Mouse (Mus musculus): Measurements from ENCODE around the gene Lcat. TPM values are rescaled to one million over a fixed set of nuclear protein-coding genes. Genes with fewer than 3 reads are reported as not detected.

The Lcat gene
- polyA plus RNA-seq, 1 experiment from 2014 or later, result 0.45 TPM

DNA sequence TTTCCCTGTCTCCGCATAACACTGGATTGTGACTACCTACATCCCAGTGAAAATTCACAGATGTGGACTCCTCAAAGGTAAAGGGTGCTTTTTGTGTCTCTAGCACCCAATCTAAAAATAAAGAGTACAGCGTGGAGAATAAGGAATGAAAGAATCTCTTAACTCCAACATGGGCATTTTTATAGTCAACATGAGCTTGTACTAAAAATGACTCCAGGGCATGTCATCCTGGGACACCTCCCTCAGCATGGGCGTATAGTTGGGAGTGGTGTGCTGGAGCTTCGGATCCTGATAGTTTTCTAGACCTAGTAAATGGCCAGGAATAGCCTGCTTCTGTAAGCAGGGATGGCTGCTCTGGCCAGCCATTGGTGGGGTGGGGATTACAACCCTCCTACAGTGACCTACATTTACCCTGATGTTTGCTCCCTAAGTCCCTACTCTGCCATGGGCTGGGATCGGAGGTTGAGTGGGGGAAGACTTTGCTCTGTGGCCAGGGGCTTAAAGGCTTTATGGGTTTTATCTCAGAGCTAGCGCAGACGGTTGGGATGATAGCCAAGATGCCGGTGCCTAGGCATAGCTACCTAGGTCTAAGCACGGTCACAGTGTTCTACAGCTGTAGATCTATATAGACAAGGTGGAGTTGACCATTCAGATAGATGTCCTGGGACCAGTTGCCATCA, 45.2 kb downstream of the Lcat start:
- ATAC-seq (replicated peaks; ENCODE audit: low FRiP score, low read depth) (no peak), DNase-seq (ENCODE audit: low spot score) (no peak)
- H3K27ac ChIP-seq, result no peak overlapping the region
- no peaks in the 10 kb centered on the region for H3K4me1 ChIP-seq (replicated peaks; ENCODE audit: insufficient read depth, low read length)
- H3K36me3 ChIP-seq (ENCODE audit: insufficient read depth, low read length), result no peaks in the 10 kb centered on the region
- 83% methylated on average over 9 of the region's 9 CpGs for WGBS
- H3K9ac ChIP-seq (ENCODE audit: low read depth, low read length), result no peak overlapping the region
- TF ChIP-seq CTCF (IDR thresholded peaks at IDR 0.05; ENCODE audit: low read depth), result no peak
- no peaks in the 10 kb centered on the region for H3K27me3 ChIP-seq (ENCODE audit: insufficient read depth, low read length)
- no peak overlapping the region for H3K4me3 ChIP-seq (replicated peaks; ENCODE audit: low read depth, low read length)
- no peak overlapping the region for H3K4me2 ChIP-seq (ENCODE audit: low read length)
- H3K9me3 ChIP-seq (replicated peaks; ENCODE audit: low read length), result no peaks in the 10 kb centered on the region

GRCm38 (mm10) chr8:105893339-105893738, 49.8 kb downstream of the Lcat start, which contains the start of gene Nrn1l:
TSS of gene Nrn1l (plus strand) at chr8:105893567.
- Histone ChIP-seq H3K9me3 (replicated peaks; ENCODE audit: low read length) (no peaks in the 10 kb centered on the region), H3K4me3 (replicated peaks; ENCODE audit: low read depth, low read length) (no peak within 1 kb of the TSS), H3K27ac (no peak within 1 kb of the TSS), H3K9ac (ENCODE audit: low read depth, low read length) (no peak within 1 kb of the TSS), H3K4me1 (replicated peaks; ENCODE audit: insufficient read depth, low read length) (no peaks in the 10 kb centered on the region), H3K4me2 (ENCODE audit: low read length) (peak within 1 kb of the TSS; percentile 26), H3K27me3 (ENCODE audit: insufficient read depth, low read length) (no peaks in the 10 kb centered on the region), H3K36me3 (ENCODE audit: insufficient read depth, low read length) (peaks cover 35% of the 10 kb centered on the region)
- DNase-seq (ENCODE audit: low spot score) (peak; percentile 93), ATAC-seq (replicated peaks; ENCODE audit: low FRiP score, low read depth) (peak; percentile 90)
- TF ChIP-seq CTCF (IDR thresholded peaks at IDR 0.05; ENCODE audit: low read depth), result no peak
- WGBS, result 10% methylated on average over 11 of the region's 11 CpGs

DNA sequence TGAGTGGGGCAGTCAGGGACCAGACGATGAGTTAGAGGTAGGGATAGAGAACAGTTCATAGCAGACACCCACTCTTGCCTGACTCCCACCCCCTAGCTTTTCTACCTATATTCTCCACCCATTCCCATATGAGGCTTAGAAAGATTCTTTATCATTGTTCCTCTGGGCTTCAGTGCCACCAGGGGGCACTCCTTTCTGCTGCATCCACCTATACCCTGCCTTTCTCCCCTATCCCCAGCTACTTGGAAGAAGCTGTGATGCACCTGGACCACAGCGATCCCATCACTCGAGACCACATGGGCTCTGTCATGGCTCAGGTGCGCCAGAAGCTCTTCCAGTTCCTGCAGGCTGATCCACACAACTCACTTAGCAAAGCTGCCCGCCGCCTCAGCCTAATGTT, 50.8 kb downstream of the Lcat start:
- H3K27me3 ChIP-seq (ENCODE audit: insufficient read depth, low read length), result no peaks in the 10 kb centered on the region
- H3K4me3 ChIP-seq (replicated peaks; ENCODE audit: low read depth, low read length), result no peak overlapping the region
- H3K36me3 ChIP-seq (ENCODE audit: insufficient read depth, low read length), result peaks cover 44% of the 10 kb centered on the region
- TF ChIP-seq CTCF (IDR thresholded peaks at IDR 0.05; ENCODE audit: low read depth), result peak; percentile 64
- WGBS, result 89% methylated on average over 6 of the region's 6 CpGs
- no peaks in the 10 kb centered on the region for H3K9me3 ChIP-seq (replicated peaks; ENCODE audit: low read length)
- H3K9ac ChIP-seq (ENCODE audit: low read depth, low read length), result no peak overlapping the region
- H3K4me2 ChIP-seq (ENCODE audit: low read length), result no peak overlapping the region
- no peak for ATAC-seq (replicated peaks; ENCODE audit: low FRiP score, low read depth)
- H3K27ac ChIP-seq, result no peak overlapping the region
- DNase-seq (ENCODE audit: low spot score), result peak; percentile 15
- no peaks in the 10 kb centered on the region for H3K4me1 ChIP-seq (replicated peaks; ENCODE audit: insufficient read depth, low read length)

- no peaks in the 10 kb centered on the region for H3K9me3 ChIP-seq (replicated peaks; ENCODE audit: low read length)
- no peaks in the 10 kb centered on the region for H3K4me1 ChIP-seq (replicated peaks; ENCODE audit: insufficient read depth, low read length)
- no peak overlapping the region for H3K4me2 ChIP-seq (ENCODE audit: low read length)
- WGBS, result 81% methylated on average over 6 of the region's 6 CpGs
- no peak overlapping the region for H3K4me3 ChIP-seq (replicated peaks; ENCODE audit: low read depth, low read length)
- no peak overlapping the region for H3K27ac ChIP-seq
- ATAC-seq (replicated peaks; ENCODE audit: low FRiP score, low read depth) (no peak), DNase-seq (ENCODE audit: low spot score) (no peak)
- no peaks in the 10 kb centered on the region for H3K27me3 ChIP-seq (ENCODE audit: insufficient read depth, low read length)
- H3K9ac ChIP-seq (ENCODE audit: low read depth, low read length), result no peak overlapping the region
- no peak for TF ChIP-seq CTCF (IDR thresholded peaks at IDR 0.05; ENCODE audit: low read depth)
- H3K36me3 ChIP-seq (ENCODE audit: insufficient read depth, low read length), result peaks cover 59% of the 10 kb centered on the region
Observed at GRCm38 (mm10) chr8:105890870-105891269, 52.3 kb downstream of the Lcat start.

DNA sequence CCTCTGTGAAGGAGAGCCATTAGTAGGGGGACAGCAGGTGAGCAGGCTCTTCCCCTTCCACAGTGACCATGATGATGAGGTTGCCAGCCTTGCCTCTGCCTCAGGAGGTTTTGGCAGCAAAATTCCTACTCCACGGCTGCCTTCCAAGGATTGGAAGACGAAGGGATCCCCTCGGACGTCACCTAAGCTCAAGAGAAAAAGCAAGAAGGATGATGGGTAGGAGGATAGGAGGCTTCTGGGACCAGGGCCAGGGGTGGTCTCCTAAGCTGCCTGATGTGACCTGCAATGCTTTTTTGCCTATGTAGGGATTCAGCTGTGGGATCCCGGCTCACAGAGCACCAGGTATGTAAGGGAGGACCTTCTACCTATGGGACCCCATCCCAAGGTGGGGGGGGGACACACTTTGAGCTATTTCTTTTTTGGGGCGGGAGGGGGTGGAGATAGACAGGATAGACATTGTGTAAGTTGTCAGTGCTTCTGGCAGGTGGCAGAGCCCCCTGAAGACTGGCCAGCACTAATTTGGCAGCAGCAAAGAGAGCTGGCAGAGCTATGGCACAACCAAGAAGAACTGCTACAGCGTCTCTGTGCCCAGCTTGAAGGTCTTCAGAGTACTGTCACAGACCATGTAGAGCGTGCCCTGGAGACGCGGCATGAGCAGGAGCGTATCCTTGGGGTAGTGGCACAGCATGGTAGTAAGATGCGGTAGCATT, 53.3 kb downstream of the Lcat start:
- no peak for ATAC-seq (replicated peaks; ENCODE audit: low FRiP score, low read depth)
- Histone ChIP-seq H3K27ac (no peak overlapping the region), H3K4me3 (replicated peaks; ENCODE audit: low read depth, low read length) (no peak overlapping the region), H3K4me2 (ENCODE audit: low read length) (no peak overlapping the region), H3K9me3 (replicated peaks; ENCODE audit: low read length) (no peaks in the 10 kb centered on the region), H3K9ac (ENCODE audit: low read depth, low read length) (no peak overlapping the region), H3K36me3 (ENCODE audit: insufficient read depth, low read length) (peaks cover 65% of the 10 kb centered on the region), H3K4me1 (replicated peaks; ENCODE audit: insufficient read depth, low read length) (no peaks in the 10 kb centered on the region), H3K27me3 (ENCODE audit: insufficient read depth, low read length) (no peaks in the 10 kb centered on the region)
- TF ChIP-seq CTCF (IDR thresholded peaks at IDR 0.05; ENCODE audit: low read depth), result no peak
- no peak for DNase-seq (ENCODE audit: low spot score)
- 95% methylated on average over 12 of the region's 12 CpGs for WGBS

Small RNAs within 50 kb of the gene (microRNA-seq; reads per million reads assigned to microRNA genes)
- not detected for gene Mir7074

Other genes with a start within 250 kb of the Lcat start
- gene Acd, start 242.3 kb downstream of the Lcat start, polyA plus RNA-seq (2015; fragmentation: Nextera tagmentation; extraction: Ambion mirVana), result 51.2 and 53.4 TPM in 2 replicates
- gene Pard6a, start 242.2 kb downstream of the Lcat start, polyA plus RNA-seq (2015; fragmentation: Nextera tagmentation; extraction: Ambion mirVana), result 18.7 and 19.6 TPM in 2 replicates
- 0.11 TPM in 1 of 2 replicates, not detected in the other for gene 4933405L10Rik, start 235.7 kb downstream of the Lcat start, polyA plus RNA-seq (2015; fragmentation: Nextera tagmentation; extraction: Ambion mirVana)
- 14.6 and 17.8 TPM in 2 replicates for gene Enkd1, start 235.2 kb downstream of the Lcat start, polyA plus RNA-seq (2015; fragmentation: Nextera tagmentation; extraction: Ambion mirVana)
- gene Gfod2, start 184.7 kb downstream of the Lcat start, polyA plus RNA-seq (2015; fragmentation: Nextera tagmentation; extraction: Ambion mirVana), result 19.2 and 21.0 TPM in 2 replicates
- 7.0 and 8.9 TPM in 2 replicates for gene Ranbp10, start 116.0 kb downstream of the Lcat start, polyA plus RNA-seq (2015; fragmentation: Nextera tagmentation; extraction: Ambion mirVana)
- 0.05 TPM in 1 of 2 replicates, not detected in the other for gene Tsnaxip1, start 115.7 kb downstream of the Lcat start, polyA plus RNA-seq (2015; fragmentation: Nextera tagmentation; extraction: Ambion mirVana)
- gene Cenpt, start 90.1 kb downstream of the Lcat start, polyA plus RNA-seq (2015; fragmentation: Nextera tagmentation; extraction: Ambion mirVana), result 23.4 and 24.9 TPM in 2 replicates
- 56.0 and 60.8 TPM in 2 replicates for gene Thap11, start 88.2 kb downstream of the Lcat start, polyA plus RNA-seq (2015; fragmentation: Nextera tagmentation; extraction: Ambion mirVana)
- gene Nutf2, start 82.8 kb downstream of the Lcat start, polyA plus RNA-seq (2015; fragmentation: Nextera tagmentation; extraction: Ambion mirVana), result 188 and 192 TPM in 2 replicates
- gene Edc4, start 62.5 kb downstream of the Lcat start, polyA plus RNA-seq (2015; fragmentation: Nextera tagmentation; extraction: Ambion mirVana), result 27.6 and 30.1 TPM in 2 replicates
- 0.66 TPM in 1 of 2 replicates, not detected in the other for gene Nrn1l, start 49.8 kb downstream of the Lcat start, polyA plus RNA-seq (2015; fragmentation: Nextera tagmentation; extraction: Ambion mirVana)
- gene Pskh1, start 42.9 kb downstream of the Lcat start, polyA plus RNA-seq (2015; fragmentation: Nextera tagmentation; extraction: Ambion mirVana), result 30.6 and 33.7 TPM in 2 replicates
- gene Ctrl, start 9.5 kb downstream of the Lcat start, polyA plus RNA-seq (2015; fragmentation: Nextera tagmentation; extraction: Ambion mirVana), result 0.67 and 0.77 TPM in 2 replicates
- gene Psmb10, start 4.9 kb downstream of the Lcat start, polyA plus RNA-seq (2015; fragmentation: Nextera tagmentation; extraction: Ambion mirVana), result 59.7 and 63.1 TPM in 2 replicates
- gene Slc12a4, start 22.7 kb upstream of the Lcat start, polyA plus RNA-seq (2015; fragmentation: Nextera tagmentation; extraction: Ambion mirVana), result 19.8 and 23.7 TPM in 2 replicates
- not detected in 2 replicates for gene Dpep3, start 36.0 kb upstream of the Lcat start, polyA plus RNA-seq (2015; fragmentation: Nextera tagmentation; extraction: Ambion mirVana)
- 11.7 and 15.5 TPM in 2 replicates for gene Dus2, start 48.0 kb upstream of the Lcat start, polyA plus RNA-seq (2015; fragmentation: Nextera tagmentation; extraction: Ambion mirVana)
- gene Dpep2nb, start 62.6 kb upstream of the Lcat start, polyA plus RNA-seq (2015; fragmentation: Nextera tagmentation; extraction: Ambion mirVana), result not detected in 2 replicates
- gene Ddx28, start 68.5 kb upstream of the Lcat start, polyA plus RNA-seq (2015; fragmentation: Nextera tagmentation; extraction: Ambion mirVana), result 16.1 and 16.9 TPM in 2 replicates
- 3.8 and 3.9 TPM in 2 replicates for gene Nfatc3, start 115.5 kb upstream of the Lcat start, polyA plus RNA-seq (2015; fragmentation: Nextera tagmentation; extraction: Ambion mirVana)
- 21.0 and 21.2 TPM in 2 replicates for gene Esrp2, start 193.6 kb upstream of the Lcat start, polyA plus RNA-seq (2015; fragmentation: Nextera tagmentation; extraction: Ambion mirVana)
- 8.1 and 9.8 TPM in 2 replicates for gene Pla2g15, start 207.0 kb upstream of the Lcat start, polyA plus RNA-seq (2015; fragmentation: Nextera tagmentation; extraction: Ambion mirVana)
- gene Slc7a6, start 225.5 kb upstream of the Lcat start, polyA plus RNA-seq (2015; fragmentation: Nextera tagmentation; extraction: Ambion mirVana), result 61.0 and 61.6 TPM in 2 replicates

Measured in kidney, postnatal 0 days (tissue).